Mouse (Mus musculus): ENCODE results near the gene Tulp3.

GRCm38 (mm10) chr6:128385026-128385425, 29.4 kb upstream of the Tulp3 start:
- no peak for TF ChIP-seq CTCF (conservative IDR thresholded peaks at IDR 0.05; ENCODE audit: insufficient read depth, insufficient read length, low read depth, low read length)
- TF ChIP-seq POLR2A (IDR thresholded peaks at IDR 0.05; ENCODE audit: low read depth, low read length): no peak

Data from kidney, adult 2 months (tissue).